Mouse (Mus musculus) liver, embryonic 13.5 days (tissue): ENCODE data around the gene Slc7a4. TPM values are rescaled to one million over a fixed set of nuclear protein-coding genes. Genes with fewer than 3 reads are reported as not detected.
A peak's percentile ranks its signal among the peaks of the same experiment; 100 is the strongest.
"Not testable (repeated sequence)": the region's sequence is repeated elsewhere in the genome, so short reads cannot be mapped to it uniquely, and the experiment has no call there.

Experiments used
- ATAC-seq: fragments of 200-750 bp; cut with Nextera tagmentation; 2 replicates; pipeline ENCODE4 v1.8.0; 2017; ENCODE audit warnings: low read depth, mild to moderate bottlenecking, moderate number of reproducible peaks, moderate library complexity
- DNase-seq: peaks from one replicate; pipeline ENCODE4 v3.0.0; 2022
- H3K27ac ChIP-seq: fragments of 300-500 bp; sonication (generic); 2 replicates; pipeline ENCODE4 v1.5.1; 2015; ENCODE audit warnings: moderate library complexity, mild to moderate bottlenecking, inconsistent platforms
- H3K27me3 ChIP-seq: fragments of 300-500 bp; sonication (generic); 2 replicates; pipeline ENCODE4 v1.6.1; 2015; ENCODE audit warnings: mild to moderate bottlenecking, inconsistent platforms
- H3K36me3 ChIP-seq: fragments of 300-500 bp; sonication (generic); 2 replicates; pipeline ENCODE4 v1.6.1; 2015; ENCODE audit warnings: mild to moderate bottlenecking, inconsistent platforms
- H3K4me1 ChIP-seq: fragments of 300-500 bp; sonication (generic); replicated peaks from 2 replicates; pipeline ENCODE4 v1.6.1; 2015; ENCODE audit warnings: inconsistent platforms
- H3K4me2 ChIP-seq: fragments of 300-500 bp; sonication (generic); 2 replicates; pipeline ENCODE4 v1.6.1; 2015; ENCODE audit warnings: inconsistent platforms, mild to moderate bottlenecking, moderate library complexity
- H3K4me3 ChIP-seq: fragments of 300-500 bp; sonication (generic); replicated peaks from 2 replicates; pipeline ENCODE4 v1.5.1; 2015; ENCODE audit warnings: mild to moderate bottlenecking, inconsistent platforms
- H3K9ac ChIP-seq: fragments of 300-500 bp; sonication (generic); 2 replicates; pipeline ENCODE4 v1.6.1; 2015; ENCODE audit warnings: mild to moderate bottlenecking, inconsistent platforms
- H3K9me3 ChIP-seq: fragments of 300-500 bp; sonication (generic); replicated peaks from 2 replicates; pipeline ENCODE4 v1.6.1; 2016; ENCODE audit warnings: inconsistent platforms
- WGBS: fragments of 180-500 bp; shearing (Covaris S2); methylation state at CpG from one replicate; pipeline ENCODE4 v1.1.7; 2015; ENCODE audit not compliant: insufficient replicate concordance; 5-methylcytosine and 5-hydroxymethylcytosine counted together
- polyA plus RNA-seq: library from polyadenylated mRNA; unstranded; fragments of >200 nt; fragmentation: Nextera tagmentation; extraction: Ambion mirVana; gene quantifications from 2 replicates; pipeline ENCODE4 v1.2.1, GENCODE M21; 2015

The Slc7a4 gene
- polyA plus RNA-seq = 1.3 and 1.8 TPM in 2 replicates

DNA sequence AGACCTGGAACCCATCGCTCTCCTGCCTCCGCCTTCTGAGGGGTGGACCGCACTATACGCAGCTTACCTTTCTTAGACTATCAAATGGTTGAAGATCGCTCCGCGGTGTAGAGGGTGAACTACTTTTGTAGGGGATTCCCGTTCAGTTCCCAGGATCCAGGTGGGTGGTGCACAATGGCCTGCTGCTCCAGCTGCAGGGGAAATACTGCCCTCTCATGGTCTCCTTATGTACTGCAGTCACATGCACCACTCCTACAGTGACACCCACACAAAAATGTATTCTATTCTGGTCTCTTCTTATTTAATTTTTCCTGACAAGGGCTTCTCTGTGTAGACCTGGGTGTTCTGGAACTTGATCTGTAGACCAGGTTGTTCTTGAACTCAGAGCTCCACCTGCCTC is at the start of gene Slc7a4:
TSS of gene Slc7a4 (minus strand) at position 151 of the 400 bp plus-strand sequence.
- Histone ChIP-seq H3K4me3 (no peak within 1 kb of the TSS), H3K36me3 (no peaks in the 10 kb centered on the region), H3K4me2 (no peak within 1 kb of the TSS), H3K27me3 (peaks cover 5% of the 10 kb centered on the region), H3K9me3 (peaks cover 1% of the 10 kb centered on the region; the same call in 1 of the 2 replicates), H3K4me1 (no peaks in the 10 kb centered on the region), H3K27ac (no peak within 1 kb of the TSS), H3K9ac (no peak within 1 kb of the TSS)
- WGBS = 27% methylated on average over 8 of the region's 8 CpGs
- ATAC-seq = no peak
- DNase-seq = peak; percentile 20

DNA sequence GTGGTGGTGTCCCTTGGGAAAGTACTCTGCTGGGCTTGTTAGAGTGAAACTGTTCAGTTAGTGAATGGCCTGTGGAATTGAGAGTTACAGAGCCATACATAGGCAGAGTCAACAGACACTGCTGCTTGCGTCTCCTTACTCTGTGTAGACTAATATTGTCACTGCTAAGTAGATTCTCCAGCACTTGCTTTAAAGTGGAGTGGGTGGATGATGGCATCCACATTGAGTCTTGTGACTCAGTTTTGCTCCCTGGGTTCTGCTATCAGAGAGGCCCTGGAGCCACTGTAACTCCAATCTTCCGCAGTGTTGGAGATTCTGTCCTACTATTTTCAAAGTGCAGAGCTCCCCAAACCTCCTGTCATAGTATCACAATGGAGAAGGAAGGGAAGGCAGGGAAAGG is 49.6 kb upstream of the Slc7a4 start:
- H3K9me3 ChIP-seq = no peaks in the 10 kb centered on the region
- H3K27ac ChIP-seq = no peak overlapping the region
- H3K36me3 ChIP-seq = peaks cover 92% of the 10 kb centered on the region
- H3K27me3 ChIP-seq = no peaks in the 10 kb centered on the region
- ATAC-seq (no peak), DNase-seq (no peak)
- H3K4me3 ChIP-seq = no peak overlapping the region
- H3K4me2 ChIP-seq = no peak overlapping the region
- 98% methylated on average over 2 of the region's 2 CpGs for WGBS
- H3K9ac ChIP-seq = no peak overlapping the region
- H3K4me1 ChIP-seq = peaks cover 35% of the 10 kb centered on the region

DNA sequence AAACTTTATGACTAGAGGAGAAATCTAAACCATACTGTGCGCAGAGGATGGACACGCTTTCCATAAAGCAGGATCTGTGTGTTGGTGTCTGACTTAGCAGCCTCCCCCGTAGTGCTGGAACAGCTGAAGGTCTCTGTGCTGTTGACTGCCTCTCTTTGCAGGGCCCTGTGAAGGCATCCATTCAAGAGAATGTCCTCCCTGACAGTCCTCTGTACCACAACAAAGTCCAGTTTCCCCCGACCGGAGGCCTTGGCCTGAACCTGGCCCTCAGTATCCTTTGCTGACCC is 43.2 kb upstream of the Slc7a4 start:
- H3K27ac ChIP-seq = no peak overlapping the region
- no peak overlapping the region for H3K4me2 ChIP-seq
- H3K27me3 ChIP-seq = no peaks in the 10 kb centered on the region
- no peaks in the 10 kb centered on the region for H3K9me3 ChIP-seq
- peaks cover 96% of the 10 kb centered on the region for H3K36me3 ChIP-seq
- H3K9ac ChIP-seq = no peak overlapping the region
- peaks cover 5% of the 10 kb centered on the region for H3K4me1 ChIP-seq
- no peak for DNase-seq
- ATAC-seq = no peak
- WGBS = 88% methylated on average over 5 of the region's 5 CpGs
- H3K4me3 ChIP-seq = no peak overlapping the region

DNA sequence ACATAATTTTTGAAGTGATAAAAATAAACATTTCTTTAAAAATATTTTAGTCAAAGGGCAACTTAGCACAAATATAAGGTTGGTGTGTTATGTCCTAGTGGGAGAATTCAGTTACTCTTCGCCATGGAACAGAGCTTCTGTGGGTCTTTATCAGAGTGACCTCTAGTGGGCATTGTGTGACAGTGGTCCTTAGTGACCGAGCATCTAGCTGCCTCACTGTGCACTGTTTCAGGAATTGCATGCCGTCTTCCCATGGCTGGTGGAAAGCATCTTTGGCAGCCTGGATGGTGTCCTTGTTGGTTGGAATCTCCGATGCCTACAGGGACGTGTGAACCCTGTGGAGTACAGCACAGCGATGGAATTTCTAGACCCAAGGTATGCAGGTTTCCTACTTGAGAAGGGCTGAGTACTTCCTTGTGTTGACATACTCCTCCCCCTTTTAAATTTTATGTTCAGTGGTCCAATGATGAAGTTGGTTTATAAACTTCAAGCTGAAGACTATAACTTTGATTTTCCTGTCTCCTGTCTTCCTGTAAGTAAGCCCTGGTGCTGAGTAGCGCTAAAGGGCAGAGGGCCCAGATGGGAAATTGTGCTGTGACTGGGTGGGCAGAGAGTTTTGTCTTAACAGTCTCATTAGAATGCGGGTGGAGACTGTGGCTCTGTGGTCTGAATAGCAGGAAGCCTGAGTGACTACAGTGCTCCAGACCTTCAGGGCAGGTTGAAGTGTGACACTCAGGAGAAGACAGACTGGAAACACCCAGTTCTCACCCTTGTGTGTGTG is 42.7 kb upstream of the Slc7a4 start:
- Histone ChIP-seq H3K27ac (no peak overlapping the region), H3K36me3 (peaks cover 94% of the 10 kb centered on the region), H3K4me2 (no peak overlapping the region), H3K4me3 (no peak overlapping the region), H3K9ac (no peak overlapping the region), H3K9me3 (no peaks in the 10 kb centered on the region), H3K4me1 (peaks cover 9% of the 10 kb centered on the region), H3K27me3 (no peaks in the 10 kb centered on the region)
- no peak for DNase-seq
- no peak for ATAC-seq
- WGBS = 74% methylated on average over 8 of the region's 8 CpGs

DNA sequence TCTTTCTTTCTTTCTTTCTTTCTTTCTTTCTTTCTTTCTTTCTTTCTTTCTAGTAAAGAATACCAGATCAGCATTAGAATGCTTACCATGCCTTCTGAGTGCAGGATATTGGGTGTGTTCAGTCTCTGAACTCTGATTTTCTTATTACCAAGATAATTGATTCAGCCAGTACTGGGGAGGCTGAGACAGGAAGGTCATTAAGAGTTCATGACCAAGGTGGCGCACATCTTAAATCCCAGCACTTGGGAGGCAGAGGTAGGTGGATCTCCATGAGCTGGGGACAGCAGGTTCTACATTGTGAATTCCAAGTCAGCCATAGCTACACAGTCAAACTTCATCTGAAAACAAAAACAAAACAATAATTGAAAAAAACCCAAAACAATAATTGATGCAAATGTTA is 38.9 kb upstream of the Slc7a4 start:
- H3K36me3 ChIP-seq = peaks cover 56% of the 10 kb centered on the region
- H3K4me2 ChIP-seq = no peak overlapping the region
- H3K9ac ChIP-seq = no peak overlapping the region
- ATAC-seq = no peak
- no peaks in the 10 kb centered on the region for H3K9me3 ChIP-seq
- H3K4me3 ChIP-seq = no peak overlapping the region
- 88% methylated on average over 1 of the region's 1 CpGs for WGBS
- H3K4me1 ChIP-seq = peaks cover 31% of the 10 kb centered on the region
- H3K27me3 ChIP-seq = no peaks in the 10 kb centered on the region
- no peak overlapping the region for H3K27ac ChIP-seq
- no peak for DNase-seq

DNA sequence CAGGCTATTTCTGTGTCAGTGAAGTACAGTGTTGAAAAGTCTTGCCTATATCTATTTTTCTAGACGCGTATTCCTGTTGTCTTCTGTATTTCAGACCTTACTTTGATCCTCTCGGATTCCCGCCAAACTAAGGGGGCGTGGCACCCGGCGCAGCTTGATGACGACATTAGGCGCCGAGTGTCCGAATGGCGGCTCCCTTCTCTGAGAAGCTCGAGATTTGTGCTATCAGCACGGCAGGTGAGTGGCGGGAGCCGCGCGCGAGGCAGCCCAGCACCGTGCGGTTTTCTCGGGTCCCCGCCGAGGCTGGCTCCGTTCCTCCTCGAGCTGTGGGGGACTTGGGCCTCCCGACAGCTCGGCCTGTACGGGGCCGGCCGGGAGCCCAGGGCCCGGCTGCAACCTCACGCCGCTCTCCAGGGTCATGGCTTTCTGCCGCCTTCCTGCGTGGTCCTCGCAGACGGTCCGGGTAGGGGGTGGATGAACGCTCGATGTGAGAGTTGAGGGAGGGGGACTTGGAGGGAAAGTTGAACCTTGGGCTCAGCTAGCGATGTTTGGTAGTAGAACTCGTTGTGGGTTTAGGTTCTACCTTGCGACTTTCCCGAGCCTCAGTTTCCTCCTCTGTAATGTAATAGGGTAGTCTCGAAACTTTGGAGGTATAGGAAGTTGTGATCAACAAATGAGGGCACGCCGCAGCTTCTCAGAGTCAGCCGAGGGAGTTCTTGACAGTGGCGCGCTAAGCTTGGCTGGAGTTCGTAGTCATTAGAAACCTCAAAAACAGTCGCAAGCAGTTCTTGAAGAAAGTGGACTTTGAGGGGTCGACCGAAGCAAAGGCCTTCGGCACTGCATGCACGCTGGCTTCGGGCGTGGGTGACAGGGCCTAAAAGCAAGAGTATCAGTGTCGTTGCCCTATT is 36.4 kb upstream of the Slc7a4 start, which contains the start of gene Smpd4:
TSS of gene Smpd4 (plus strand) at position 157 of the 908 bp plus-strand sequence.
- H3K4me2 ChIP-seq = peak within 1 kb of the TSS; percentile 89
- 1% methylated on average over 60 of the region's 60 CpGs for WGBS
- peaks cover 31% of the 10 kb centered on the region for H3K4me1 ChIP-seq
- DNase-seq = peak; percentile 86
- ATAC-seq = peak; percentile 80
- H3K4me3 ChIP-seq = peak within 1 kb of the TSS; percentile 91
- no peaks in the 10 kb centered on the region for H3K9me3 ChIP-seq
- H3K27ac ChIP-seq = peak within 1 kb of the TSS; percentile 69
- peaks cover 32% of the 10 kb centered on the region for H3K36me3 ChIP-seq
- peak within 1 kb of the TSS; percentile 90 for H3K9ac ChIP-seq
- no peaks in the 10 kb centered on the region for H3K27me3 ChIP-seq

DNA sequence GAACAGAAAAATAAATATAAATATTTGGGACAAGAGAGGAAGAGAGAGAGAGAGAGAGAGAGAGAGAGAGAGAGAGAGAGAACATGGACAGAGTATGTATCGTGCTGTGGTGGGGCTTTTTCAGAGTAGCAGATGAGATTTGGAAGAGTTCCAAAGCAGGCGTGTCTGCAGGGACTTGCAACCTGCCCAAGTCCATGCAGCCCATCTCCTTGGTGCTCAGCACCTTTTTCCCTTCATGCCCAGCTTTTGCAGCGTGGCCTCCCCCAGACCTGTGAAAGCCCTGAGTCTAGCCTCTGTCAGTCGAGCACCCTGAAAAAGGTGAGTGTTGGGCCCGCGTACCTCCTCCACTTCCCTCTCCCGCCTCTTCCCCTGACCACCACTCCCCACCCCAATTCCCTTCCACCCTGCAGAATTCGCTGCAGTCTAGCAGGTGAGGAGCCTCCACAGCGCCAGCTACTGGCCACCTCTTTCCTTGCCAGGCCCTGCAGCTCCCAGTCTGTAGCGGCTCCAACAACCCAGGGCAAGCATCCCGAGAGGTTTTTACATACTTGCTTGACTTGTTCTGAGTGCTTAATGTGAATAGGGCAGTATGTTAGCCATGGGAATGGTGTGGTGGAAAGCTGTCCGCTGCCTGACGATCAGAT is 35.0 kb upstream of the Slc7a4 start:
- Histone ChIP-seq H3K4me2 (peak overlapping the region; percentile 42), H3K36me3 (peaks cover 20% of the 10 kb centered on the region), H3K27ac (no peak overlapping the region), H3K9ac (no peak overlapping the region), H3K4me1 (peaks cover 31% of the 10 kb centered on the region), H3K4me3 (no peak overlapping the region), H3K27me3 (no peaks in the 10 kb centered on the region), H3K9me3 (no peaks in the 10 kb centered on the region)
- WGBS = 19% methylated on average over 13 of the region's 13 CpGs
- peak; percentile 64 for DNase-seq
- ATAC-seq = peak; percentile 58

DNA sequence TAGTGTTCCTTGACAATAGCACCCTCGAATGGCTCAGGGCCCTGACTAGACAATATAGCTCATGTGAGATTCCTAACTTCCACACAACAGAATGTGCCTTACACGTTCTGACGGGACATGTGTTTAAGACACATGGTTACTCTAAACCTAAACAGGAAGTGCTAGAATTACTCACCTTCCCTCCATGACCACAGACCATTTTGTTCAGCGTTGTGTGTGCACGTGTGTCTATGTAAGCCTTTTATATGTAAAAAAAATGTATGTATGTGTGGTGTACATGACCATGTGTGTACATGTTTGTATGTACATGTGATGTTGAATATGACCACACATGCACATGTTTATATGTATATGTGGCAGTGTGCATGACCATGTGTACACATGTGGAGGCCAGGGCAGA is 33.2 kb upstream of the Slc7a4 start:
- no peak overlapping the region for H3K9ac ChIP-seq
- DNase-seq (no peak), ATAC-seq (no peak)
- no peaks in the 10 kb centered on the region for H3K9me3 ChIP-seq
- H3K36me3 ChIP-seq = peaks cover 2% of the 10 kb centered on the region; the same call in 1 of the 2 replicates
- H3K27me3 ChIP-seq = no peaks in the 10 kb centered on the region
- peaks cover 27% of the 10 kb centered on the region for H3K4me1 ChIP-seq
- no peak overlapping the region for H3K4me3 ChIP-seq
- H3K4me2 ChIP-seq = no peak overlapping the region
- 47% methylated on average over 5 of the region's 5 CpGs for WGBS
- H3K27ac ChIP-seq = no peak overlapping the region

DNA sequence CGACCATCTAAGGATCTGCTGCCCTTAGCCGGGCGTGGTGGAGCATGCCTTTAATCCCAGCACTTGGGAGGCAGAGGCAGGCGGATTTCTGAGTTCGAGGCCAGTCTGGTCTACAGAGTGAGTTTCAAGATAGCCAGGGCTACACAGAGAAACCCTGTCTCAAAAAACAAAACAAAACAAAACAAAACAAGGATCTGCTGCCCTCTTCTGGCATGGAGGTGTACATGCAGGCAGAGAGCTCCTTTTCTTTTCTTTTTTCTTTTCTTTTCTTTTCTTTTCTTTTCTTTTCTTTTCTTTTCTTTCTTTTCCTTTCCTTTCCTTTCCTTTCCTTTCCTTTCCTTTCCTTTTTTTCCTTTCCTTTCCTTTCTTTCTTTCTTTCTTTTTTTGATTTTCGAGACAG is 31.7 kb upstream of the Slc7a4 start:
- H3K27me3 ChIP-seq, H3K4me3 ChIP-seq, H3K9ac ChIP-seq, H3K4me2 ChIP-seq, DNase-seq, H3K36me3 ChIP-seq, H3K9me3 ChIP-seq, ATAC-seq, H3K27ac ChIP-seq: not testable (repeated sequence)
- 72% methylated on average over 6 of the region's 6 CpGs for WGBS
- peaks cover 12% of the 10 kb centered on the region for H3K4me1 ChIP-seq

DNA sequence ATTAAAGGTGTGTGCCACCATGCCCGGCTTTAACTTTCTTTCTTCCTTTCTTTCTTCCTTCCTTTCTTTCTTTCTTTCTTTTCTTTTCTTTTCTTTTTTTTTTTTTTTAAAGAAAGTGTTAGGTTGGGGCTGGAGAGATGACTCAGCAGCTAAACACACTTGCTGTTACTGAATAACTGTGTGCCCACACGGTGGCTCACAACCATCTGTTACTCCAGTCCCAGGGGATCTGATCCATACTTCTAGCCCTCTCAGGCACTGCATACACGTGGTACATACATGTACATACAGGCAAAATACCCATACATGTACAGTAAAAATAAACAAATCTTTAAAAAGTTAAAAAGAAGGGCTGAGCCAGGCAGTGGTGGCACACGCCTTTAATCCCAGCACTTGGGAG is 28.4 kb upstream of the Slc7a4 start:
- Histone ChIP-seq H3K9me3 (no peaks in the 10 kb centered on the region), H3K4me2 (no peak overlapping the region), H3K9ac (no peak overlapping the region), H3K27ac (no peak overlapping the region), H3K4me1 (no peaks in the 10 kb centered on the region), H3K36me3 (no peaks in the 10 kb centered on the region), H3K4me3 (no peak overlapping the region), H3K27me3 (no peaks in the 10 kb centered on the region; the same call in 1 of the 2 replicates)
- ATAC-seq (no peak), DNase-seq (no peak)
- WGBS = 53% methylated on average over 4 of the region's 4 CpGs

DNA sequence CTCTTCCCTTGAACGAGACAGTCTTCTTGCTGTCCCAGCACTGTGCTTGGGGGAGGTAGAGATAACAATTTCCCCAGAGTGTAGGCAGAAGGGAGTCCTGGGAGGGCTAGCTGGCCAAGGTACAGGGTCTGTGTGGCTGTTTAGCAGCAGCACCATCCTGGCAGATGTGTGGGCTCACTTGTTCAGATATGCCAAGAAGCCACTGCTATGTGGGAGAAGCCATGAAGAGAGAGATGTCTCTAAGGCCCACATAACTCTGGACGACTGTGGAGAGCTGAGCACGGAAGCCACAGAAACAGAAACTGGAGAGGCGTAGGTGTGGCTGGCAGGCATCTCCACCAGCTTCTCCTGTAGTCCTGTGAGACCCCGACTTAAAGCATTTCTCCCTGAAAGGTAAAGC is 22.7 kb upstream of the Slc7a4 start:
- Histone ChIP-seq H3K9ac (no peak overlapping the region), H3K27ac (no peak overlapping the region), H3K9me3 (no peaks in the 10 kb centered on the region), H3K27me3 (peaks cover 2% of the 10 kb centered on the region; the same call in 1 of the 2 replicates), H3K36me3 (no peaks in the 10 kb centered on the region), H3K4me2 (no peak overlapping the region), H3K4me1 (no peaks in the 10 kb centered on the region), H3K4me3 (no peak overlapping the region)
- ATAC-seq = no peak
- 69% methylated on average over 5 of the region's 5 CpGs for WGBS
- DNase-seq = no peak
